Mouse (Mus musculus): ENCODE measurements around the gene Shroom3. TPM values are rescaled to one million over a fixed set of nuclear protein-coding genes. Genes with fewer than 3 reads are reported as not detected.
A peak's percentile ranks its signal among the peaks of the same experiment; 100 is the strongest.

Shroom3 gene
- polyA plus RNA-seq, 1 experiment from 2014 or later = 3.5 TPM

DNA sequence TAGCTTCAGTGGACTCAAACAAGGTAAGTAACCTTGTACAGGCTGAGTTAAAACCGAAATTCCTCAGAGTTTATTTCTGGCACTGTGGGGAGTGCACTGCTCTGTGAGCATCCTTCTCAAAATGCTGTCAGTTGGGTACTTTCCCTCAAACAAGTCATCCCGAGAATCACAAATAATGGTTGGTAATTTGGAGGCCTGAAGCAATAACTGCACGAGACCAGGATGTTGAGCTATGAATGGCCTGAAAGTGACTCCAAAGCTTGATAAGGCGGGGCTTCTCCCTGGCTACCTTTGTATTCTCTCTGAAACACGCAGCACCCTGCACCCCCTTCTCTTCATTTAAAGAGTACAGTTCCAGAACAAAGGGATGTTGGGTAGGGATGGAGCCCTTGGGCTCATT, 261.6 kb downstream of the Shroom3 start:
- ATAC-seq (replicated peaks; ENCODE audit: low FRiP score) (no peak), DNase-seq (ENCODE audit: low spot score) (no peak)
- Histone ChIP-seq H3K27me3 (replicated peaks; ENCODE audit: control insufficient read depth, insufficient read depth, low read length) (peaks cover 11% of the 10 kb centered on the region), H3K36me3 (ENCODE audit: control insufficient read depth, insufficient read depth, low read length) (peaks cover 31% of the 10 kb centered on the region), H3K4me2 (no peak overlapping the region), H3K9me3 (ENCODE audit: control insufficient read depth, low read length) (peaks cover 18% of the 10 kb centered on the region), H3K27ac (ENCODE audit: low read depth, low read length) (no peak overlapping the region), H3K4me1 (replicated peaks; ENCODE audit: control insufficient read depth, insufficient read depth, low read length) (0 out of 2 replicates have a peak, but pooled peaks cover 2% of the 10 kb centered on the region), H3K4me3 (ENCODE audit: low read depth, low read length) (no peak overlapping the region), H3K9ac (ENCODE audit: low read depth, low read length) (no peak overlapping the region)
- WGBS = 82% methylated on average over 5 of the region's 5 CpGs

DNA sequence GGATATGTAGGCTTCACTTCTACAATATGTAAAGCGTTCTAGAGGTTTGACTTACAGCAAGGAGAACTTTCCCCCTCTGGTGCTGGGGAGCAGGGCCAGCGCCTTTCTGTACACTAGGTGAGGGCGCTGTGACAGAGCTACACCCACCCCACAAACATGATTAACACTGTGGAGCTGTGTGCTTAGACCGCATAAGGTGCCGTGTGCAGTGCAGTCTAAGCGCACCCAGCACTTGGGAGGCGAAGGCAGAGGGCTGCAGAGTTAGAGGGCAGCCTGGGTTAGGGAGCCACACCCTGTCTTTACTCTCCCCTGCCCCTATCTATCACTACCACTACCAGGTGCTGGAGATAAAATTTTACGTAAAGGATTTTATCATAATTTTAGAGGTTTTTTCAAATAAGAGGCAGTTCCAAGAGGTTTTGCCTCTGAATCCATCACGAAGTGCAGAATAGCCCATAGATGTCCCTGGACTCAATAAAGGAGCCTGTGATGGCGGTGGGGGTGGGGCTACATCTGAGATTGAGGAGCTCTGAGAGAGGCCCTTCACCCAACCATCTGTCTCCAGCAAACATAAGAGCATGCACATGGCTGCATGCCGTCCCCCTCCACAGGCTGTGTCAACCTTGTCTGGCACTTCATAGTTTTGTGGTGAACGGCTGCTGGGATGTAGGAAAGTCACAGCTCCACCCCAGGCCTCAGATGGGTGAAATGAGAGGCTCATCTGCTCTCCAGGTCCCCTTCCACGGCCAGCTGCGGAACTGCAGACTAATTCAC, 265.9 kb downstream of the Shroom3 start:
- Histone ChIP-seq H3K27ac (ENCODE audit: low read depth, low read length) (no peak overlapping the region), H3K4me2 (no peak overlapping the region), H3K4me1 (replicated peaks; ENCODE audit: control insufficient read depth, insufficient read depth, low read length) (0 out of 2 replicates have a peak, but pooled peaks cover 2% of the 10 kb centered on the region), H3K4me3 (ENCODE audit: low read depth, low read length) (no peak overlapping the region), H3K27me3 (replicated peaks; ENCODE audit: control insufficient read depth, insufficient read depth, low read length) (no peaks in the 10 kb centered on the region), H3K9ac (ENCODE audit: low read depth, low read length) (no peak overlapping the region), H3K9me3 (ENCODE audit: control insufficient read depth, low read length) (no peaks in the 10 kb centered on the region), H3K36me3 (ENCODE audit: control insufficient read depth, insufficient read depth, low read length) (peaks cover 5% of the 10 kb centered on the region; the same call in 1 of the 2 replicates)
- DNase-seq (ENCODE audit: low spot score) = no peak
- 78% methylated on average over 14 of the region's 14 CpGs for WGBS
- ATAC-seq (replicated peaks; ENCODE audit: low FRiP score) = no peak

DNA sequence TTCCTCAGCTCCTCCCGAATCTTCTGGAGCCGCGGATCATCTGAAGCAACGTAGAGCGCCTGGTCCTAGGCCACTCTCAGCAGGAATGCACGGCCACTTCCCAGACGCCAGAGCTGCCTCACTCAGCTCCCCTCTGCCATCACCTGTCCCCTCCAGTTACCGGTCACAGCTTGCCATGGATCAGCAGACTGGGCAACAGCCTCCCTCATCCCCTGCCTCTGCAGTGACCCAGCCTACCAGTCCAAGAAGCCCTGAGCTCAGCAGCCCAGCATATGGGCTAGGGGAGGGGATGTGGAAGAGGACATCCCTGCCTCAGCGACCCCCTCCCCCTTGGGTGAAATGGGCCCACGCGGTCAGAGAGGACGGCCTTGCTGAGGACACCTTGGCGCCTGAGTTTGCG, 267.3 kb downstream of the Shroom3 start:
- Histone ChIP-seq H3K36me3 (ENCODE audit: control insufficient read depth, insufficient read depth, low read length) (peaks cover 5% of the 10 kb centered on the region; the same call in 1 of the 2 replicates), H3K4me3 (ENCODE audit: low read depth, low read length) (no peak overlapping the region), H3K9me3 (ENCODE audit: control insufficient read depth, low read length) (no peaks in the 10 kb centered on the region), H3K4me2 (no peak overlapping the region), H3K27me3 (replicated peaks; ENCODE audit: control insufficient read depth, insufficient read depth, low read length) (no peaks in the 10 kb centered on the region), H3K27ac (ENCODE audit: low read depth, low read length) (no peak overlapping the region), H3K4me1 (replicated peaks; ENCODE audit: control insufficient read depth, insufficient read depth, low read length) (0 out of 2 replicates have a peak, but pooled peaks cover 2% of the 10 kb centered on the region), H3K9ac (ENCODE audit: low read depth, low read length) (no peak overlapping the region)
- DNase-seq (ENCODE audit: low spot score) = no peak
- no peak for ATAC-seq (replicated peaks; ENCODE audit: low FRiP score)
- WGBS = 78% methylated on average over 14 of the region's 14 CpGs

DNA sequence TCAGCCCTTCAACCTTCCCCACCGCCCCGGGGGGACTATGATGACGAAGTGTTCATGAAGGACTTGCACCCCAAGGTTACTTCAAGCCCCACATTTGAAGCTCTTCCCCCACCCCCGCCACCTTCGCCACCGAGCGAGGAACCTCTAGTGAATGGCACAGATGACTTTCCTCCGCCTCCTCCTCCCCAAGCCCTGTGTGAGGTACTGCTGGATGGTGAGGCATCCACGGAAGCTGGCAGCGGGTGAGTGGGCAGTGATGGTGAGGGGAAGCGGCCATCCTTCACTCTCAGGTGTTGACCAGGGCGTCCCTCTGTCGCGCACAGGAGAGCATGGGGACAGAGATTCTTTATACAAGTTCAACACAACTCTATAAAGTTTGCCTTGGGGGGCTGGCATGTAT, 267.8 kb downstream of the Shroom3 start:
- ATAC-seq (replicated peaks; ENCODE audit: low FRiP score) (no peak), DNase-seq (ENCODE audit: low spot score) (no peak)
- no peak overlapping the region for H3K4me2 ChIP-seq
- H3K27me3 ChIP-seq (replicated peaks; ENCODE audit: control insufficient read depth, insufficient read depth, low read length) = no peaks in the 10 kb centered on the region
- 88% methylated on average over 14 of the region's 14 CpGs for WGBS
- H3K9ac ChIP-seq (ENCODE audit: low read depth, low read length) = no peak overlapping the region
- no peak overlapping the region for H3K4me3 ChIP-seq (ENCODE audit: low read depth, low read length)
- H3K36me3 ChIP-seq (ENCODE audit: control insufficient read depth, insufficient read depth, low read length) = peaks cover 5% of the 10 kb centered on the region; the same call in 1 of the 2 replicates
- no peaks in the 10 kb centered on the region for H3K9me3 ChIP-seq (ENCODE audit: control insufficient read depth, low read length)
- H3K27ac ChIP-seq (ENCODE audit: low read depth, low read length) = no peak overlapping the region
- 0 out of 2 replicates have a peak, but pooled peaks cover 2% of the 10 kb centered on the region for H3K4me1 ChIP-seq (replicated peaks; ENCODE audit: control insufficient read depth, insufficient read depth, low read length)

DNA sequence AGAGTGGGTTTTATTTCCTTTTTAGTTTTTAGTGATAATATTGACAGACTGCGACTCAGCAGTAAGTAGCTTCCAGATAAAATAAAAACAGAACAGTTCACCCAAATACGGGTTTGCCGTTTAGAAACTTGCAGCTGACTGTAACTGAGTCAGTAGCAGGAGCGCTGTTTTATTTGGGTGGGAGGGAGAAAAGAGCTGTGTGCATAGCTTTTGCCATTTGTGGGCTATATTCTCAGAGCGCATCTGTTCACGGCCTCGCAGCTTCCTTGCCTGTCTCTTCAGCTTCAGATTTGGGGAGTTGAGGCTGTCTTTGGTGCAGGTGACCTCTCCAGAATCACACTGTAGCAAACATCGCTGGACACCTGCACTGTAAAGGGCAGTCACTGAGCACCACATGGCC, 270.6 kb downstream of the Shroom3 start:
- 84% methylated on average over 8 of the region's 8 CpGs for WGBS
- H3K4me2 ChIP-seq = no peak overlapping the region
- H3K4me1 ChIP-seq (replicated peaks; ENCODE audit: control insufficient read depth, insufficient read depth, low read length) = 0 out of 2 replicates have a peak, but pooled peaks cover 2% of the 10 kb centered on the region
- DNase-seq (ENCODE audit: low spot score) (no peak), ATAC-seq (replicated peaks; ENCODE audit: low FRiP score) (no peak)
- H3K27ac ChIP-seq (ENCODE audit: low read depth, low read length) = no peak overlapping the region
- H3K27me3 ChIP-seq (replicated peaks; ENCODE audit: control insufficient read depth, insufficient read depth, low read length) = no peaks in the 10 kb centered on the region
- H3K36me3 ChIP-seq (ENCODE audit: control insufficient read depth, insufficient read depth, low read length) = peaks cover 5% of the 10 kb centered on the region; the same call in 1 of the 2 replicates
- no peaks in the 10 kb centered on the region for H3K9me3 ChIP-seq (ENCODE audit: control insufficient read depth, low read length)
- H3K4me3 ChIP-seq (ENCODE audit: low read depth, low read length) = no peak overlapping the region
- no peak overlapping the region for H3K9ac ChIP-seq (ENCODE audit: low read depth, low read length)

DNA sequence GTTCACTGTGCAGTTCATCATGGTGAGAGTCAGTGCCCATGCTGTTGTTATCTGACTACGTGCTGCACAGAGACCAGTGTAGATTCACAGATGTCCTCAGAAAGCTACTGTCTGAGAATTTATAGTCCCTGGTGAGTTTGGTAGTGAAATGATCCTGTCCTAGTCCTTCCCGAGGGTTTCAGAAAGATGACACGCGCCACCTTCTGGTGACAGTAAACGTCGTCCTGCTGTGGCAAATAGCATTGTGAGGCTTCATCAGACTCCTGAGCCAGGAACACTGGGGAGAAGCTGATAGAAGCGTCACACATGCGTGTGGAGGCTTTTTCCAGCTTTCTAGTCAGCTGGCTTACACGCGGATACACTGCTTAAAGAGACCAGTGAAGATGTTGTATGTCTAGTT, 271.1 kb downstream of the Shroom3 start:
- H3K4me1 ChIP-seq (replicated peaks; ENCODE audit: control insufficient read depth, insufficient read depth, low read length) = no peaks in the 10 kb centered on the region
- no peak overlapping the region for H3K9ac ChIP-seq (ENCODE audit: low read depth, low read length)
- no peaks in the 10 kb centered on the region for H3K9me3 ChIP-seq (ENCODE audit: control insufficient read depth, low read length)
- no peak overlapping the region for H3K4me3 ChIP-seq (ENCODE audit: low read depth, low read length)
- H3K4me2 ChIP-seq = no peak overlapping the region
- peaks cover 5% of the 10 kb centered on the region; the same call in 1 of the 2 replicates for H3K36me3 ChIP-seq (ENCODE audit: control insufficient read depth, insufficient read depth, low read length)
- WGBS = 30% methylated on average over 10 of the region's 10 CpGs
- no peak overlapping the region for H3K27ac ChIP-seq (ENCODE audit: low read depth, low read length)
- no peaks in the 10 kb centered on the region for H3K27me3 ChIP-seq (replicated peaks; ENCODE audit: control insufficient read depth, insufficient read depth, low read length)
- DNase-seq (ENCODE audit: low spot score) (peak; percentile 51), ATAC-seq (replicated peaks; ENCODE audit: low FRiP score) (0 out of 2 replicates have a peak, but pooled peaks have one; percentile 37)

DNA sequence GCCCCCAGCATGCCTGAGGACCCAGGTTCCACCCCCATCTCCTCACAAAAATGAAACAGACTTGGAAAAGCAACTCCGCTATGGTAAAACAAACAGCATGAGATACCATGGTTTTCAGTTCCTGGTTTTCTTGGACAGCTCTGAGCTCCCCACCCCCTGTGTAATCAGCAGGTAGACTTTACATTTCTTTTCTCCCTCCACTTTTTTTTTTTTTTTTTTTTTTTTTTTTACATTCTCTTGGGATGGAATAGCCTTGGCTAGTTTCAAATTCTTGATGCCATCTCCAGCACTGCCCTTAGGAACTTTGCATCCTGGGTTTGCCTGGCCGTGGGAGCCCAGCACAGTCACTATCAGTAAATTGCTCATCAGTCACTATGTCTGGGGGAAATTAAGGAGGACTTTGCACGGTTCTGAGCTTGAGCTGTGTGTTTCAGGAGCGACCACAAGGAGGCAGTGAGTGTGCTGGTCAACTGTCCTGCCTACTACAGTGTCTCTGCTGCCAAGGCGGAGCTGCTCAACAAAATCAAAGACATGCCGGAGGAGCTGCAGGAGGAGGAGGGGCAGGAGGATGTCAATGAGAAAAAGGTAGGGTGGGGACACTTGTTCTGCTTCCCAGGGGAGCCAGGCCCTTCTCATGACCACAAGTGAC, 271.7 kb downstream of the Shroom3 start:
- no peaks in the 10 kb centered on the region for H3K4me1 ChIP-seq (replicated peaks; ENCODE audit: control insufficient read depth, insufficient read depth, low read length)
- no peak for ATAC-seq (replicated peaks; ENCODE audit: low FRiP score)
- H3K27ac ChIP-seq (ENCODE audit: low read depth, low read length) = no peak overlapping the region
- H3K36me3 ChIP-seq (ENCODE audit: control insufficient read depth, insufficient read depth, low read length) = peaks cover 5% of the 10 kb centered on the region; the same call in 1 of the 2 replicates
- WGBS = 43% methylated on average over 6 of the region's 6 CpGs
- H3K4me2 ChIP-seq = no peak overlapping the region
- no peaks in the 10 kb centered on the region for H3K9me3 ChIP-seq (ENCODE audit: control insufficient read depth, low read length)
- no peaks in the 10 kb centered on the region for H3K27me3 ChIP-seq (replicated peaks; ENCODE audit: control insufficient read depth, insufficient read depth, low read length)
- no peak overlapping the region for H3K4me3 ChIP-seq (ENCODE audit: low read depth, low read length)
- H3K9ac ChIP-seq (ENCODE audit: low read depth, low read length) = no peak overlapping the region
- no peak for DNase-seq (ENCODE audit: low spot score)

DNA sequence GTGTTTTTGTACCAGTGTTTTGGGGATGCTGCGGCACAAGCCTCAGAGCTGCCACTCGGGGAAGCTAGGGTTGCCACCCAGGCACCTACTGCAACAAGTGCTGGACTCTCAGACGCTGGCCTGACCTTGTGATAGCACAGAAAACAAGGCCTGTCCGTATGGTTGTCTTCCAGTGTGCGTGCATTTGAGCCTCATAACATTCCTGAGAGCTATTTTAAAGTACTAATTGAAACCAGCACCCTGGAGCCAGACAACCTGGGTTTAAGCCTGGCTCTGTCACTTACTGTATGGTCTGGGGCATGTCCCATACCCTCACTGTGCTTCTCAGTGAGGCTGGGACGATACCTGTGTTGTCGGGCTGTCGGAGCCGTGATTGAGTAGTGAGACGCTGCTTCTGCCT, 276.1 kb downstream of the Shroom3 start:
- ATAC-seq (replicated peaks; ENCODE audit: low FRiP score) (no peak), DNase-seq (ENCODE audit: low spot score) (no peak)
- Histone ChIP-seq H3K9me3 (ENCODE audit: control insufficient read depth, low read length) (no peaks in the 10 kb centered on the region), H3K27me3 (replicated peaks; ENCODE audit: control insufficient read depth, insufficient read depth, low read length) (no peaks in the 10 kb centered on the region), H3K36me3 (ENCODE audit: control insufficient read depth, insufficient read depth, low read length) (peaks cover 3% of the 10 kb centered on the region; the same call in 1 of the 2 replicates), H3K4me2 (no peak overlapping the region), H3K9ac (ENCODE audit: low read depth, low read length) (no peak overlapping the region), H3K4me1 (replicated peaks; ENCODE audit: control insufficient read depth, insufficient read depth, low read length) (no peaks in the 10 kb centered on the region), H3K4me3 (ENCODE audit: low read depth, low read length) (no peak overlapping the region), H3K27ac (ENCODE audit: low read depth, low read length) (no peak overlapping the region)
- WGBS = 76% methylated on average over 10 of the region's 10 CpGs
